Comparison of ENCODE assay signal across 32 mouse cellular contexts in genomic region chr5:26202471-26202870, GRCm38 (mm10). TPM values are rescaled to one million over a fixed set of nuclear protein-coding genes. Genes with fewer than 3 reads are reported as not detected.
DNase-seq lines count a peak whose midpoint lies in the region; ATAC-seq lines count a peak whose summit lies in the region.
"Had no signal": no experiment of that assay in that cellular context is flagged by ENCODE, and none has a peak within 500 bp of the region (broad histone marks: within the 10 kb centered on the region; RNA-seq: fewer than 3 reads in every experiment).

No protein-coding gene starts in this region.

- no peaks in the 10 kb centered on the region for H3K4me1 ChIP-seq in hindbrain, embryonic 16.5 days (ENCODE audit: control insufficient read depth, insufficient read depth, low read depth, low read length)
- H3K4me1 ChIP-seq in hindbrain, embryonic 11.5 days (replicated peaks; ENCODE audit: control insufficient read depth, insufficient read depth, low read length): no peaks in the 10 kb centered on the region
- H3K4me1 ChIP-seq: embryonic facial prominence, embryonic 10.5 days; embryonic facial prominence, embryonic 13.5 days; intestine, embryonic 15.5 days had no signal

- H3K9me3 ChIP-seq in hindbrain, embryonic 16.5 days (ENCODE audit: control insufficient read depth, low read length): no peaks in the 10 kb centered on the region
- no peaks in the 10 kb centered on the region for H3K9me3 ChIP-seq in hindbrain, embryonic 11.5 days (ENCODE audit: control insufficient read depth, low read length)
- H3K9me3 ChIP-seq: embryonic facial prominence, embryonic 10.5 days; embryonic facial prominence, embryonic 13.5 days; forebrain, embryonic 12.5 days; forebrain, embryonic 15.5 days; intestine, embryonic 15.5 days had no signal

- H3K4me2 ChIP-seq in hindbrain, embryonic 16.5 days (ENCODE audit: low read length): no peak overlapping the region
- H3K4me2 ChIP-seq in hindbrain, embryonic 11.5 days (replicated peaks; ENCODE audit: low read depth, low read length): no peak overlapping the region
- H3K4me2 ChIP-seq: embryonic facial prominence, embryonic 13.5 days; forebrain, embryonic 12.5 days; forebrain, embryonic 15.5 days; heart, embryonic 11.5 days; hindbrain, embryonic 14.5 days; intestine, embryonic 15.5 days had no signal

- peak; percentile 9; the same call in 1 of the 2 replicates for ATAC-seq in hindbrain, embryonic 16.5 days
- ATAC-seq in hindbrain, embryonic 11.5 days (ENCODE audit: low FRiP score): no peak
- ATAC-seq in megakaryocyte, adult 5-6 weeks (ENCODE audit: poor library complexity, severe bottlenecking): no peak
- ATAC-seq: activated CD4-positive, CD25-positive, alpha-beta regulatory T cell, adult 4 months; CD4-positive, CD25-positive, alpha-beta regulatory T cell, adult 4 months; forebrain, embryonic 15.5 days; intestine, embryonic 15.5 days had no signal

- no peak overlapping the region for H3K9ac ChIP-seq in hindbrain, embryonic 16.5 days (ENCODE audit: low read depth, low read length)
- no peak overlapping the region for H3K9ac ChIP-seq in hindbrain, embryonic 11.5 days (ENCODE audit: low read depth, low read length)
- H3K9ac ChIP-seq: embryonic facial prominence, embryonic 13.5 days; forebrain, embryonic 12.5 days; forebrain, embryonic 15.5 days; hindbrain, embryonic 14.5 days; intestine, embryonic 15.5 days had no signal

- H3K27ac ChIP-seq in hindbrain, embryonic 16.5 days (ENCODE audit: low read depth, low read length): no peak overlapping the region
- H3K27ac ChIP-seq in hindbrain, embryonic 11.5 days (ENCODE audit: low read depth, low read length): no peak overlapping the region
- H3K27ac ChIP-seq: embryonic facial prominence, embryonic 10.5 days; embryonic facial prominence, embryonic 13.5 days; forebrain, embryonic 12.5 days; forebrain, embryonic 15.5 days; heart, adult 2 months; hindbrain, embryonic 14.5 days; intestine, embryonic 15.5 days had no signal

- peak; percentile 43 for DNase-seq in adrenal gland, postnatal 14 days
- DNase-seq in adrenal gland, adult 18-20 months (ENCODE audit: low spot score in 2 of 2): no peak
- DNase-seq in hindbrain, embryonic 11.5 days (ENCODE audit: low spot score): no peak
- DNase-seq in NIH3T3 (ENCODE audit: low read depth): peak; percentile 64
- DNase-seq: cerebellum, adult 11-12 months; cerebellum, adult 8-10 months; cerebellum, postnatal 10 days; cerebellum, postnatal 36 days; embryo, embryonic 11 days; gastrocnemius, postnatal 25 days; heart, adult 2 months; kidney, adult 11 months had no signal

- H3K36me3 ChIP-seq in hindbrain, embryonic 16.5 days (ENCODE audit: control insufficient read depth, insufficient read depth, low read length): no peaks in the 10 kb centered on the region
- H3K36me3 ChIP-seq in hindbrain, embryonic 11.5 days (ENCODE audit: control insufficient read depth, insufficient read depth, low read length): no peaks in the 10 kb centered on the region
- H3K36me3 ChIP-seq: embryonic facial prominence, embryonic 10.5 days; embryonic facial prominence, embryonic 13.5 days; forebrain, embryonic 12.5 days; forebrain, embryonic 15.5 days; intestine, embryonic 15.5 days had no signal

- 84% methylated on average over 6 of the region's 6 CpGs for WGBS in hindbrain, embryonic 16.5 days
- 86% methylated on average over 6 of the region's 6 CpGs for WGBS in hindbrain, embryonic 11.5 days

- H3K27me3 ChIP-seq in hindbrain, embryonic 16.5 days (replicated peaks; ENCODE audit: control insufficient read depth, insufficient read depth, low read length): no peaks in the 10 kb centered on the region
- no peaks in the 10 kb centered on the region for H3K27me3 ChIP-seq in hindbrain, embryonic 11.5 days (ENCODE audit: control insufficient read depth, insufficient read depth, low read length)
- H3K27me3 ChIP-seq: embryonic facial prominence, embryonic 13.5 days; forebrain, embryonic 12.5 days; forebrain, embryonic 15.5 days; intestine, embryonic 15.5 days had no signal

- no peak overlapping the region for H3K4me3 ChIP-seq in hindbrain, embryonic 16.5 days (ENCODE audit: low read length)
- H3K4me3 ChIP-seq in hindbrain, embryonic 11.5 days (ENCODE audit: low read depth, low read length): no peak overlapping the region
- H3K4me3 ChIP-seq: embryonic facial prominence, embryonic 10.5 days; embryonic facial prominence, embryonic 13.5 days; erythroblast, embryonic 14.5 days; forebrain, embryonic 12.5 days; forebrain, embryonic 15.5 days; heart, adult 2 months; intestine, embryonic 15.5 days had no signal

RNA-seq across cellular contexts. Expression of gene Gm7361, which starts 55.0 kb away (rescaled TPM):
- total RNA-seq in adrenal gland, postnatal 14 days (2021): 0.19 TPM in 1 of 2 replicates, not detected in the other
- not detected for total RNA-seq in adrenal gland, adult 18-20 months (2021)
- polyA plus RNA-seq in hindbrain, embryonic 16.5 days (2015; fragmentation: Nextera tagmentation; extraction: Ambion mirVana): 0.16 and 0.71 TPM in 2 replicates
- 0.06 TPM in 1 of 2 replicates, not detected in the other for polyA plus RNA-seq in hindbrain, embryonic 11.5 days (2014; fragmentation: Nextera tagmentation; extraction: Ambion mirVana)
- not detected in 2 replicates for total RNA-seq in megakaryocyte, adult 5-6 weeks (2015)
- not detected in 2 replicates for total RNA-seq in megakaryocyte, adult 5-6 weeks (2017)
- total RNA-seq: gastrocnemius, adult 8-10 months; gastrocnemius, postnatal 25 days; heart, adult 2 months; heart, postnatal 25 days; hematopoietic stem cell, adult 5-6 weeks; MEL had no signal
- polyA plus RNA-seq: activated CD4-positive, CD25-positive, alpha-beta regulatory T cell, adult 4 months; C2C12; CD4-positive, CD25-positive, alpha-beta regulatory T cell, adult 4 months; embryonic facial prominence, embryonic 10.5 days; embryonic facial prominence, embryonic 13.5 days; erythroblast, embryonic 14.5 days; forebrain, embryonic 12.5 days; gonadal fat pad, adult 2 months; heart, adult 2 months; heart, embryonic 11.5 days; heart, embryonic 14.5 days; heart, postnatal 0 days; intestine, embryonic 15.5 days had no signal

Comparison
In these comparisons a context has a peak if more than half of its experiments do, and no peak if none do; other contexts are left out.
1. DNase-seq: peak in adrenal gland, postnatal 14 days (single experiment) and NIH3T3 (single experiment); none in adrenal gland, adult 18-20 months (0 of 2) and hindbrain, embryonic 11.5 days (single experiment).